Mouse (Mus musculus) heart, adult 2 months (tissue): ENCODE results near the gene Pdcd11. TPM values are rescaled to one million over a fixed set of nuclear protein-coding genes. Genes with fewer than 3 reads are reported as not detected.
A peak's percentile ranks its signal among the peaks of the same experiment; 100 is the strongest.

Experiments used
- DNase-seq, 2 experiments: peaks; one replicate each; pipeline ENCODE4 v3.0.0; 2021
- H3K27ac ChIP-seq: fragments of 200-600 bp; 2 replicates; pipeline ENCODE4 v1.8.1; 2022
- H3K27me3 ChIP-seq: fragments of 200-500 bp; 2 replicates; pipeline ENCODE4 v1.6.1; 2012; ENCODE audit warnings: mild to moderate bottlenecking, low read length, inconsistent platforms, mixed read lengths; ENCODE audit not compliant: control insufficient read depth, insufficient read depth
- H3K36me3 ChIP-seq: fragments of 200-500 bp; 2 replicates; pipeline ENCODE4 v1.6.1; 2012; ENCODE audit warnings: low read length, inconsistent platforms; ENCODE audit not compliant: control insufficient read depth, insufficient read depth
- H3K4me1 ChIP-seq: fragments of 200-500 bp; 2 replicates; pipeline ENCODE4 v1.6.1; 2011; ENCODE audit warnings: low read length; ENCODE audit not compliant: control insufficient read depth, insufficient read depth
- H3K4me3 ChIP-seq: fragments of 200-600 bp; 2 replicates; pipeline ENCODE4 v1.8.1; 2022
- H3K79me2 ChIP-seq: fragments of 200-500 bp; replicated peaks from 2 replicates; pipeline ENCODE4 v1.6.1; 2012; ENCODE audit warnings: mild to moderate bottlenecking, inconsistent platforms, low read length, moderate library complexity, mixed read lengths; ENCODE audit not compliant: control insufficient read depth, insufficient read depth
- H3K9ac ChIP-seq: fragments of 200-500 bp; 2 replicates; pipeline ENCODE4 v1.6.1; 2012; ENCODE audit warnings: low read depth, mild to moderate bottlenecking, control low read depth, inconsistent platforms, low read length, mixed read lengths
- CTCF ChIP-seq: fragments of 200-600 bp; IDR thresholded peaks from 2 replicates; pipeline ENCODE4 v1.8.1; 2022; ENCODE audit warnings: antibody characterized with exemption, mild to moderate bottlenecking, moderate library complexity
- EP300 ChIP-seq: fragments of 200-500 bp; IDR thresholded peaks from 2 replicates; pipeline ENCODE4 v1.6.1; 2011; ENCODE audit warnings: low read depth, low read length, control low read depth; ENCODE audit not compliant: insufficient read depth
- POLR2A ChIP-seq: fragments of 200-500 bp; IDR thresholded peaks from 2 replicates; pipeline ENCODE4 v1.6.1; 2011; ENCODE audit warnings: mild to moderate bottlenecking, low read depth, low read length, control low read depth; ENCODE audit not compliant: insufficient read depth
- WGBS: fragments of 180-500 bp; shearing (Covaris S2); methylation state at CpG from one replicate; pipeline ENCODE4 v1.1.7; 2018; 5-methylcytosine and 5-hydroxymethylcytosine counted together
- intact Hi-C: fragments of 180-260 bp; cut with DNase I; formaldehyde crosslinking; loops from one replicate; pipeline ENCODE4 v1.15.1; 2025
- polyA plus RNA-seq: library from polyadenylated mRNA; depleted of rRNA; stranded (reverse); fragments of >200 nt; gene quantifications from 2 replicates; pipeline ENCODE4 v1.2.3, GENCODE M21; 2012
- total RNA-seq, 2 experiments: library from RNA; stranded (reverse); gene quantifications; 2 replicates each; pipeline ENCODE4 v1.2.3; 2021

Gene Pdcd11
- total and polyA plus RNA-seq, 3 experiments, result 5.5 to 12.4 (median 11.8) TPM

GRCm38 (mm10) chr19:47118634-47119033 is 28.1 kb downstream of the Pdcd11 start:
- H3K27me3 ChIP-seq, result no peaks in the 10 kb centered on the region
- intact Hi-C loops, result no loop called here
- no peak overlapping the region for H3K9ac ChIP-seq
- WGBS, result 84% methylated on average over 2 of the region's 2 CpGs
- no peak for TF ChIP-seq EP300
- no peak for TF ChIP-seq POLR2A
- no peak for TF ChIP-seq CTCF
- no peaks in the 10 kb centered on the region for H3K4me1 ChIP-seq
- H3K79me2 ChIP-seq, result no peaks in the 10 kb centered on the region
- DNase-seq, result no peak
- no peak overlapping the region for H3K4me3 ChIP-seq
- H3K27ac ChIP-seq, result no peak overlapping the region
- H3K36me3 ChIP-seq, result no peaks in the 10 kb centered on the region; the same call in 1 of the 2 replicates

DNA sequence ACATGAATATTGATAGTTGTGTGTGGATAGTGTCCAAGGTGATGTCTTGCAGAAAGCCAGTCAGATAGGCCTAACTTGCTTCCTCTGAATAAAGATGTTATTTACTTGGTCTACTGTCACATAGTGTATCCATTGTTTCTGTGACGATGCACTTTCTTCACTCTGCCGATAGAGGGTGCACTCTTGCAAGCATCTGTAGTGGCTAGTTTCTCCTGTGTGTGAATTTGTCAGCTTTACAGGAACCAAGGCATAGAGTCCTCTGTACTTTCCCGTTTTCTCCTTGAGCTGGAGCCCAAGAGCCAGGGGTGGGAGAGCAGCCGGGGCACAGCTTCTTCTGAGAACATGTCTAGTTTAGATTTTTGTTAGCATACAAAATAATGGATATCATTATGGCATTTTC is 30.5 kb downstream of the Pdcd11 start:
- Histone ChIP-seq H3K36me3 (no peaks in the 10 kb centered on the region; the same call in 1 of the 2 replicates), H3K4me3 (no peak overlapping the region), H3K27me3 (no peaks in the 10 kb centered on the region), H3K4me1 (no peaks in the 10 kb centered on the region), H3K9ac (no peak overlapping the region), H3K79me2 (no peaks in the 10 kb centered on the region), H3K27ac (no peak overlapping the region)
- WGBS, result 45% methylated on average over 4 of the region's 4 CpGs
- no peak for TF ChIP-seq POLR2A
- peak; percentile 86 for TF ChIP-seq CTCF
- no peak for TF ChIP-seq EP300
- DNase-seq, result peak in 1 of 2 experiments; percentile 27
- intact Hi-C loops, result loop anchor here (1.0 kb wide), 1 partner anchor 47 kb away; no protein-coding TSS in a partner anchor

GRCm38 (mm10) chr19:47122802-47123201 is 32.2 kb downstream of the Pdcd11 start:
- Histone ChIP-seq H3K27ac (no peak overlapping the region), H3K36me3 (no peaks in the 10 kb centered on the region), H3K79me2 (no peaks in the 10 kb centered on the region), H3K4me1 (no peaks in the 10 kb centered on the region), H3K27me3 (no peaks in the 10 kb centered on the region), H3K4me3 (no peak overlapping the region), H3K9ac (no peak overlapping the region)
- DNase-seq, result no peak
- 34% methylated on average over 2 of the region's 2 CpGs for WGBS
- peak; percentile 86 for TF ChIP-seq CTCF
- no peak for TF ChIP-seq POLR2A
- intact Hi-C loops, result loop anchor here (2.0 kb wide), 1 partner anchor 14 kb away; no protein-coding TSS in a partner anchor

DNA sequence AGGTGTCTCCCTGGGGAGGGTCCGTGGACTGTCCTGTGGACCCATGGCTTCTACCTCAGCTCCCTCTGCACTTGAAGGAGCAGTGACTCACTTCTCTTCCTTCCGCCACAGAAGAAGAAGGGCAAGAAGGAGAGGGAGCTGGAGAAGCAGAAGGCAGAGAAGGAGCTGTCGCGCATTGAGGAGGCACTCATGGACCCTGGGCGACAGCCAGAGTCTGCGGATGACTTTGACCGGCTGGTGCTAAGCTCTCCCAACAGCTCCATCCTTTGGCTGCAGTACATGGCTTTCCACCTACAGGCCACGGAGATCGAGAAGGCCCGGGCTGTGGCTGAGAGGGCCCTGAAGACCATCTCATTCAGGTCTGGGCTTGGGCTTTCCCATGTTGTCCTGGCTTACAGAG is 37.6 kb downstream of the Pdcd11 start:
- Histone ChIP-seq H3K4me3 (no peak overlapping the region), H3K79me2 (no peaks in the 10 kb centered on the region), H3K4me1 (no peaks in the 10 kb centered on the region; the same call in 1 of the 2 replicates), H3K9ac (no peak overlapping the region), H3K27me3 (no peaks in the 10 kb centered on the region), H3K36me3 (no peaks in the 10 kb centered on the region), H3K27ac (no peak overlapping the region)
- TF ChIP-seq EP300, result no peak
- no peak for TF ChIP-seq POLR2A
- TF ChIP-seq CTCF, result no peak
- intact Hi-C loops, result no loop called here
- no peak for DNase-seq
- WGBS, result 91% methylated on average over 10 of the region's 10 CpGs

DNA sequence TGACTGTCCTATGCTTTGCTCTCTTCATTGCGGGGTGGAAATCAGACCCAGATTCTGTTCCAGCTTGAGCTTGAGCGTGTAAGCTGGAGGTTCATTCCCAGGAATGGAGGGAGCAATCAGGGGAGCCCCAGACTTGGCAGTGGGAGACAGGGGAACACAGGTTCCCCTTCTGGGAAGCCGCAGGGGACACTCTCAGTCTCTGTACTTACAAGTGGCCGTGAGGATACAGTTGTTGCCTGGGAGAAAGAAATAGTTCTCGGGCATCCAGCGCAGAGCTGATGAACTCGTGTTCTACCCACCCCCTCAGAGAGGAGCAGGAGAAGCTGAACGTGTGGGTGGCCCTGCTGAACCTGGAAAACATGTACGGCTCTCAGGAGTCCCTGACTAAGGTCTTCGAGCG is 38.3 kb downstream of the Pdcd11 start:
- no peaks in the 10 kb centered on the region; the same call in 1 of the 2 replicates for H3K4me1 ChIP-seq
- 90% methylated on average over 11 of the region's 11 CpGs for WGBS
- H3K27ac ChIP-seq, result no peak overlapping the region
- no peaks in the 10 kb centered on the region for H3K27me3 ChIP-seq
- H3K36me3 ChIP-seq, result no peaks in the 10 kb centered on the region
- H3K79me2 ChIP-seq, result no peaks in the 10 kb centered on the region
- H3K4me3 ChIP-seq, result no peak overlapping the region
- DNase-seq, result no peak
- intact Hi-C loops, result no loop called here
- no peak overlapping the region for H3K9ac ChIP-seq
- TF ChIP-seq POLR2A, result no peak
- TF ChIP-seq EP300, result no peak
- no peak for TF ChIP-seq CTCF

GRCm38 (mm10) chr19:47130551-47131125 is 40.1 kb downstream of the Pdcd11 start:
- no peak for DNase-seq
- no peaks in the 10 kb centered on the region for H3K36me3 ChIP-seq

More at GRCm38 (mm10) chr19:47130551-47131125, 40.1 kb downstream of the Pdcd11 start:
- no peaks in the 10 kb centered on the region for H3K79me2 ChIP-seq
- no peak overlapping the region for H3K4me3 ChIP-seq
- TF ChIP-seq CTCF, result no peak
- no peak for TF ChIP-seq POLR2A
- no peak for TF ChIP-seq EP300
- WGBS, result 95% methylated on average over 15 of the region's 15 CpGs
- intact Hi-C loops, result no loop called here
- H3K27me3 ChIP-seq, result no peaks in the 10 kb centered on the region
- H3K9ac ChIP-seq, result no peak overlapping the region
- no peaks in the 10 kb centered on the region; the same call in 1 of the 2 replicates for H3K4me1 ChIP-seq
- no peak overlapping the region for H3K27ac ChIP-seq
